Mouse (Mus musculus) heart, adult 2 months (tissue): ENCODE measurements around the gene Fgf8.

ENCODE experiments used
- CTCF ChIP-seq: fragments of 200-600 bp; IDR thresholded peaks from 2 replicates; pipeline ENCODE4 v1.8.1; 2022; ENCODE audit warnings: antibody characterized with exemption, mild to moderate bottlenecking, moderate library complexity
- POLR2A ChIP-seq: fragments of 200-500 bp; IDR thresholded peaks from 2 replicates; pipeline ENCODE4 v1.6.1; 2011; ENCODE audit warnings: mild to moderate bottlenecking, low read depth, low read length, control low read depth; ENCODE audit not compliant: insufficient read depth

GRCm38 (mm10) chr19:45734762-45735161, 8.0 kb downstream of the Fgf8 start:
- no peak for TF ChIP-seq CTCF
- TF ChIP-seq POLR2A: no peak
